Mouse (Mus musculus) megakaryocyte, embryonic 14.5 days (primary cell): ENCODE results near the gene Itgb5.

Source experiments
- FLI1 ChIP-seq: IDR thresholded peaks from 2 replicates; pipeline ENCODE4 v1.6.1; 2012; ENCODE audit warnings: low read length, inconsistent platforms, mixed read lengths
- GATA1 ChIP-seq: IDR thresholded peaks from 3 replicates; pipeline ENCODE4 v1.6.1; 2012; ENCODE audit warnings: mixed read lengths, low read length, inconsistent platforms, borderline replicate concordance

- TF ChIP-seq GATA1: no peak
- no peak for TF ChIP-seq FLI1
Observed at GRCm38 (mm10) chr16:33934701-33935406, 105.4 kb downstream of the Itgb5 start.
